Mouse (Mus musculus) midbrain, embryonic 13.5 days (tissue): ENCODE data around the gene Nmnat2. TPM values are rescaled to one million over a fixed set of nuclear protein-coding genes. Genes with fewer than 3 reads are reported as not detected.

Experiments used
- ATAC-seq: fragments of 200-750 bp; cut with Nextera tagmentation; 2 replicates; pipeline ENCODE4 v1.8.0; 2017; ENCODE audit warnings: mild to moderate bottlenecking, moderate TSS enrichment, moderate library complexity
- H3K27ac ChIP-seq: fragments of 300-500 bp; sonication (generic); 2 replicates; pipeline ENCODE4 v1.5.1; 2015; ENCODE audit warnings: inconsistent platforms, mild to moderate bottlenecking, moderate library complexity
- H3K27me3 ChIP-seq: fragments of 300-500 bp; sonication (generic); 2 replicates; pipeline ENCODE4 v1.6.1; 2015; ENCODE audit warnings: mild to moderate bottlenecking, inconsistent platforms
- H3K36me3 ChIP-seq: fragments of 300-500 bp; sonication (generic); 2 replicates; pipeline ENCODE4 v1.6.1; 2015; ENCODE audit warnings: mild to moderate bottlenecking, inconsistent platforms
- H3K4me1 ChIP-seq: fragments of 300-500 bp; sonication (generic); replicated peaks from 2 replicates; pipeline ENCODE4 v1.6.1; 2015; ENCODE audit warnings: inconsistent platforms
- H3K4me2 ChIP-seq: fragments of 300-500 bp; sonication (generic); replicated peaks from 2 replicates; pipeline ENCODE4 v1.6.1; 2015; ENCODE audit warnings: moderate library complexity, mild to moderate bottlenecking, inconsistent platforms
- H3K4me3 ChIP-seq: fragments of 300-500 bp; sonication (generic); replicated peaks from 2 replicates; pipeline ENCODE4 v1.5.1; 2015; ENCODE audit warnings: mild to moderate bottlenecking, inconsistent platforms
- H3K9ac ChIP-seq: fragments of 300-500 bp; sonication (generic); replicated peaks from 2 replicates; pipeline ENCODE4 v1.6.1; 2015; ENCODE audit warnings: mild to moderate bottlenecking, inconsistent platforms
- H3K9me3 ChIP-seq: fragments of 300-500 bp; sonication (generic); 2 replicates; pipeline ENCODE4 v1.6.1; 2016; ENCODE audit warnings: mild to moderate bottlenecking, inconsistent platforms
- WGBS: fragments of 180-500 bp; shearing (Covaris S2); methylation state at CpG from one replicate; pipeline ENCODE4 v1.1.7; 2015; 5-methylcytosine and 5-hydroxymethylcytosine counted together
- polyA plus RNA-seq: library from polyadenylated mRNA; unstranded; fragments of >200 nt; fragmentation: Nextera tagmentation; extraction: Ambion mirVana; gene quantifications from 2 replicates; pipeline ENCODE4 v1.2.1, GENCODE M21; 2015

The Nmnat2 gene
- polyA plus RNA-seq, 1 experiment from 2014 or later = 62.3 TPM

- Histone ChIP-seq H3K27ac (no peak overlapping the region), H3K4me1 (no peaks in the 10 kb centered on the region), H3K4me2 (no peak overlapping the region), H3K4me3 (no peak overlapping the region), H3K27me3 (no peaks in the 10 kb centered on the region), H3K9ac (no peak overlapping the region), H3K36me3 (no peaks in the 10 kb centered on the region), H3K9me3 (no peaks in the 10 kb centered on the region)
- no peak for ATAC-seq
- 90% methylated on average over 4 of the region's 4 CpGs for WGBS
Observed at GRCm38 (mm10) chr1:153122764-153123163, 168.0 kb downstream of the Nmnat2 start.

- no peak overlapping the region for H3K4me2 ChIP-seq
- H3K9ac ChIP-seq = no peak overlapping the region
- H3K36me3 ChIP-seq = no peaks in the 10 kb centered on the region
- no peaks in the 10 kb centered on the region for H3K4me1 ChIP-seq
- H3K4me3 ChIP-seq = no peak overlapping the region
- H3K27ac ChIP-seq = no peak overlapping the region
- H3K27me3 ChIP-seq = no peaks in the 10 kb centered on the region
- ATAC-seq = no peak
- H3K9me3 ChIP-seq = no peaks in the 10 kb centered on the region
- 93% methylated on average over 5 of the region's 5 CpGs for WGBS
Observed at GRCm38 (mm10) chr1:153124502-153124901, 169.7 kb downstream of the Nmnat2 start.

- H3K4me1 ChIP-seq = no peaks in the 10 kb centered on the region
- WGBS = 78% methylated on average over 8 of the region's 8 CpGs
- no peak overlapping the region for H3K27ac ChIP-seq
- no peaks in the 10 kb centered on the region for H3K27me3 ChIP-seq
- no peak overlapping the region for H3K4me3 ChIP-seq
- no peaks in the 10 kb centered on the region for H3K36me3 ChIP-seq
- H3K4me2 ChIP-seq = no peak overlapping the region
- ATAC-seq = no peak
- no peaks in the 10 kb centered on the region for H3K9me3 ChIP-seq
- H3K9ac ChIP-seq = no peak overlapping the region
Observed at GRCm38 (mm10) chr1:153125287-153126275, 170.8 kb downstream of the Nmnat2 start.

- no peak overlapping the region for H3K9ac ChIP-seq
- no peaks in the 10 kb centered on the region for H3K36me3 ChIP-seq
- H3K4me2 ChIP-seq = no peak overlapping the region
- H3K27ac ChIP-seq = no peak overlapping the region
- no peak overlapping the region for H3K4me3 ChIP-seq
- no peaks in the 10 kb centered on the region for H3K27me3 ChIP-seq
- WGBS = 86% methylated on average over 15 of the region's 15 CpGs
- H3K9me3 ChIP-seq = no peaks in the 10 kb centered on the region
- H3K4me1 ChIP-seq = no peaks in the 10 kb centered on the region
- ATAC-seq = no peak
Observed at GRCm38 (mm10) chr1:153126491-153127381, 171.9 kb downstream of the Nmnat2 start.

GRCm38 (mm10) chr1:153127622-153128021, 172.8 kb downstream of the Nmnat2 start:
- Histone ChIP-seq H3K4me3 (no peak overlapping the region), H3K9ac (no peak overlapping the region), H3K4me1 (no peaks in the 10 kb centered on the region), H3K4me2 (no peak overlapping the region), H3K27ac (no peak overlapping the region), H3K27me3 (no peaks in the 10 kb centered on the region), H3K36me3 (no peaks in the 10 kb centered on the region), H3K9me3 (no peaks in the 10 kb centered on the region)
- 84% methylated on average over 4 of the region's 4 CpGs for WGBS
- no peak for ATAC-seq

DNA sequence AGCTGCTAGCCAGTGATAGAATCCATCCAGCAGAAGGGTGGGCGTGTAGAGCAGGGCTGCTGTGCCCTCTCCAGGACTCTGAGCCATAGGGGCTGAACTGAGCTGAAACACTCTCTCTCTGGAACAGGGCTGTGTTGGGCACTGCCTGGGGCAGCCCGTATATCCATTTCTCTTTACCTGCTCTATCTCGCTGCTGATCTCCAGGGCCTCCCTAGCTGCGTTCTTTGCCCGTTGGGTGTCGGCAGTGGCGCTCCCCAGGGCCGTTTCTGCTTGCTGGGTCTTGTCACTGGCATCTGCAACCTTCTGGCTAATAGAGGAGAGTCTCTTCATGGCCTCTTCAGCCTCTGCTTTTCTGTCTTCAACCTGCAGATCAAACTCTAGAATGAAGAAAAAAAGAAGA, 174.0 kb downstream of the Nmnat2 start:
- no peak overlapping the region for H3K4me2 ChIP-seq
- H3K27ac ChIP-seq = no peak overlapping the region
- ATAC-seq = no peak
- H3K4me1 ChIP-seq = no peaks in the 10 kb centered on the region
- no peak overlapping the region for H3K9ac ChIP-seq
- H3K36me3 ChIP-seq = no peaks in the 10 kb centered on the region
- H3K27me3 ChIP-seq = no peaks in the 10 kb centered on the region
- no peaks in the 10 kb centered on the region for H3K9me3 ChIP-seq
- H3K4me3 ChIP-seq = no peak overlapping the region
- 80% methylated on average over 8 of the region's 8 CpGs for WGBS

DNA sequence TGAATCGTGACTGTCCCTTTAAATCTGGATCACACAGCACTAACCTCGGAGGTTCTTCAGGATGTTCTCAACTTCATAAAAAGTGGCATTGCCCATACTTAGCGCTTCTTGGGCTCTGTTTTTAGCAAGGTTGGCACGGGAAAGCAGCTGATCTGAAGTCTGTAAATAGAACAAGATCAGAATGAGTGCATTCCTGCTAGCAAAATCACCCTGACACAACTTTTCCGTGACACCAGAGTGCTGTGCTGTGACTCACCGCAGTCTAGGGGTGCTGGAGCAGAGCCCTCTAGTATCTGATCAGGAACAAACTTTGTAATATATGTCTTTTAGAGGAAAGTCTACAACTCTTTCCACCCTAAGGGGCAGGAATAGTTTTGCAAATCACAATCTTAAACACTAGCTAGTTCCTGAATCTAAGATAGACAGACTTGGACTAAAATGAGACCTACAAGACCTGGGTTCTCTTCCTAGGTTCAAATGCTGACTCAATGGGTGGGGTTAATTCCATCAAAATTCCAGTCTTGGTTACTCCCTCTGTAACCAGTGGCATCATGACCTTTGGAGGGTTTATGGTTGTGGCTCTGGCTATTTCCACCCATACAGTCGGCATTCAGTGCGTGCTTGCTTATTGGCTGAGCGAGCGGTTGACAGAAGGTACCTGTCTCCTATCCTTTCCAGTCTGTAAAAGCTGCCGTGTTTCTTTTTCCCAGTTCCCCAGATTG, 175.4 kb downstream of the Nmnat2 start:
- Histone ChIP-seq H3K9me3 (no peaks in the 10 kb centered on the region), H3K9ac (no peak overlapping the region), H3K36me3 (no peaks in the 10 kb centered on the region), H3K27ac (no peak overlapping the region), H3K27me3 (no peaks in the 10 kb centered on the region), H3K4me3 (no peak overlapping the region), H3K4me2 (no peak overlapping the region), H3K4me1 (peaks cover 9% of the 10 kb centered on the region)
- WGBS = 87% methylated on average over 11 of the region's 11 CpGs
- ATAC-seq = no peak

DNA sequence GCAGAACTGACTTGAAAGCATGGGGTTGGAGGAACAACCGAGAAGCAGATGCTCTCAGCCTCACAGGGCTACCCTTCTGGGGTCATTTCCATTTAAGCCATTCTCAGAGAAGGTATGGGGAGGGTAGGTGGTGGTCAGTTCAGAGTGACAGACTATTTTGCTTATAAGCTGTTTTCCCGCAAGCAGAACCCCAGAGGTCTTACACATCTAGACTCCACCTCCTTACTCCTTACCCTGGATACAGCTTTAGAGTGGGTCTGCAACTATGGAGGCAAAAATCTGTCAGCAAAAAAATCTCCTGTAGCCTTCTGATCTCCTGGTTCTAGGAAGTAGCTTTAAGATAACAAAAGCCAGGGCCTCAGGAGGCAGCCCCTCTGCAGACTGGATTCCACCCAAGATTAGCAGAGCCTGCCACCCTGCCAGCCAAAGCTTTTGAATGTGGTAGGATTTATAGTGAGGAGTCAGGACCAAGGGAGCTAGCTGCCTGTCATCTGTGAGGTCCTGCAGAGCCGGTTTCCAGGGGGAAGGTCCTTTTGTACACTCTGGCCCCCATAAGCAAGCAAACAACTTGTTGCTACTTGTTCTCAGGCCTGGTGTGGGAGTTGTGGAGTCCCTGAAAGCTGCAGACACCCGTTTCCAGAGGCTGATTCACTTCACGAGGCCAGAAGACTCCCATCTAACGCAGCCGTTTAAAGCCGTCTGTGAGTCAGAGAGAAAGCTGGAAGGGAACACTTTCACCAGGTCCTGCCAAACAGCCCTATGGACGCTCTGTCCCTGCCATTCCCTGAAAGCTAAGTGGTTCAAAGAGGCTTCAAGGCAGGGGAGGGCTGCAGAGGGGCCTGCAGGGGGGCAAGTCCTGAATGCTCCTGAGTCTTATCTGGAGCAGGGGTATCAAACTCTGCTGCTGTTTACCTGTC, 179.3 kb downstream of the Nmnat2 start:
- Histone ChIP-seq H3K4me2 (no peak overlapping the region), H3K4me3 (no peak overlapping the region), H3K36me3 (no peaks in the 10 kb centered on the region), H3K9ac (no peak overlapping the region), H3K27ac (no peak overlapping the region), H3K9me3 (no peaks in the 10 kb centered on the region), H3K27me3 (no peaks in the 10 kb centered on the region), H3K4me1 (peaks cover 9% of the 10 kb centered on the region)
- 10% methylated on average over 9 of the region's 9 CpGs for WGBS
- ATAC-seq = 0 out of 2 replicates have a peak, but pooled peaks have one; percentile 30

- H3K4me1 ChIP-seq = peaks cover 9% of the 10 kb centered on the region
- no peak overlapping the region for H3K9ac ChIP-seq
- H3K4me3 ChIP-seq = no peak overlapping the region
- no peak for ATAC-seq
- no peaks in the 10 kb centered on the region for H3K27me3 ChIP-seq
- no peak overlapping the region for H3K27ac ChIP-seq
- H3K9me3 ChIP-seq = no peaks in the 10 kb centered on the region
- no peaks in the 10 kb centered on the region for H3K36me3 ChIP-seq
- no peak overlapping the region for H3K4me2 ChIP-seq
- WGBS = 88% methylated on average over 13 of the region's 13 CpGs
Observed at GRCm38 (mm10) chr1:153136647-153137046, 181.9 kb downstream of the Nmnat2 start.

DNA sequence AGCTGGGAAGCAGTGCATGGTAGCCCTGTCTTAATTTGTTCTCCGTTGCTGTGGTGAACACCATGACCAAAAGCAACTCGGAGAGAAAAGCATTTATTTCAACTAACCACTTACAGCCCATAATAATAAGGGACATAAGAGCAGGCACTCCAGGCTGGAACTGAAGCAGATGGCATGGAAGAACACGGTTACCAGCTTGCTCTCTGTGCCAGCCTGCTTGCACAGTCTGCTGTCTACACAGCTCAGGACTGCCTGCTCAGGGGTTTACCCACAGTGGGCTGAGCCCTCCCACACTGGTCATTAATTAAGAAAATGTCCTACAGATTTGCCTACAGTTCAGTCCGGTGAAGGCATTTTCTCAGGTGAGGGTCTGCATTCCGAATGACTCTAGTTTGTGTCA, 183.7 kb downstream of the Nmnat2 start:
- Histone ChIP-seq H3K9me3 (no peaks in the 10 kb centered on the region), H3K27me3 (no peaks in the 10 kb centered on the region), H3K4me3 (no peak overlapping the region), H3K36me3 (no peaks in the 10 kb centered on the region), H3K4me2 (no peak overlapping the region), H3K9ac (no peak overlapping the region), H3K27ac (no peak overlapping the region), H3K4me1 (peaks cover 9% of the 10 kb centered on the region)
- no peak for ATAC-seq
- 73% methylated on average over 5 of the region's 5 CpGs for WGBS

GRCm38 (mm10) chr1:153139635-153140034, 184.8 kb downstream of the Nmnat2 start:
- H3K4me1 ChIP-seq = peaks cover 2% of the 10 kb centered on the region
- no peak overlapping the region for H3K9ac ChIP-seq
- no peak overlapping the region for H3K4me3 ChIP-seq
- H3K36me3 ChIP-seq = no peaks in the 10 kb centered on the region
- no peak overlapping the region for H3K27ac ChIP-seq
- 91% methylated on average over 7 of the region's 7 CpGs for WGBS
- H3K9me3 ChIP-seq = no peaks in the 10 kb centered on the region
- H3K27me3 ChIP-seq = no peaks in the 10 kb centered on the region
- no peak for ATAC-seq
- no peak overlapping the region for H3K4me2 ChIP-seq
